Mouse (Mus musculus) megakaryocyte, embryonic 14.5 days (primary cell): Measurements from ENCODE around the gene 1700010B08Rik.

Experiments used
- FLI1 ChIP-seq: IDR thresholded peaks from 2 replicates; pipeline ENCODE4 v1.6.1; 2012; ENCODE audit warnings: low read length, inconsistent platforms, mixed read lengths
- GATA1 ChIP-seq: IDR thresholded peaks from 3 replicates; pipeline ENCODE4 v1.6.1; 2012; ENCODE audit warnings: mixed read lengths, low read length, inconsistent platforms, borderline replicate concordance

DNA sequence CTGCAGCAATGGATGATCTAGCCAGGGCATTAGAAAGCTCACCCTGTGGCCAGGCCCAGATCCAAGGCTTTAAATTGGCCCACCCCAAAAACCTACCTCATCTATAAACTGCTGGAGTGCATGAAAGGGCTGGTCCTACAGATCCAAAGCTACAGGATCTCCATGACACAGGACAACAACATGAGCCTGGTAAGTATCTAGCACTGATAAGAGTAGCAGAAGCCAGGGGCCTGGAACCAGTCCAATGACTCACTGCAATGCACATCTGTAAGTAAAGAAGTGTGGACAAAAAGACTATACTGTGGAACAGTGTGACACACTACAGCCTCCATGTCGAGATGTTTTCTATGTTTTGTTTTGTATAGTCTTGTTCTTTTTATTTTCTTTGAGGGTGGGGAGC is 45.7 kb upstream of the 1700010B08Rik start:
- no peak for TF ChIP-seq GATA1
- TF ChIP-seq FLI1 = no peak
